Mouse (Mus musculus) embryonic fibroblast, embryonic 13.5 days (primary cell): ENCODE results near the gene Ankrd23. TPM values are rescaled to one million over a fixed set of nuclear protein-coding genes. Genes with fewer than 3 reads are reported as not detected.
"Not testable (repeated sequence)": the region's sequence is repeated elsewhere in the genome, so short reads cannot be mapped to it uniquely, and the experiment has no call there.

Source experiments
- H3K27ac ChIP-seq: 2 replicates; pipeline ENCODE4 v1.5.1; 2012; ENCODE audit warnings: low read length, control low read depth, inconsistent platforms; ENCODE audit not compliant: insufficient read depth
- H3K4me1 ChIP-seq: 2 replicates; pipeline ENCODE4 v1.6.1; 2011; ENCODE audit warnings: low read length; ENCODE audit not compliant: control insufficient read depth, insufficient read depth
- H3K4me3 ChIP-seq: 2 replicates; pipeline ENCODE4 v1.5.1; 2011; ENCODE audit warnings: mild to moderate bottlenecking, control low read depth, low read length; ENCODE audit not compliant: insufficient read depth
- CTCF ChIP-seq: IDR thresholded peaks from 2 replicates; pipeline ENCODE4 v1.5.1; 2011; ENCODE audit warnings: mild to moderate bottlenecking, control low read depth, low read length, moderate library complexity, borderline replicate concordance; ENCODE audit not compliant: insufficient read depth
- POLR2A ChIP-seq: IDR thresholded peaks from 2 replicates; pipeline ENCODE4 v1.6.1; 2011; ENCODE audit warnings: low read depth, mild to moderate bottlenecking, control low read depth, low read length, moderate library complexity
- polyA plus RNA-seq: library from polyadenylated mRNA; stranded (reverse); fragments of >200 nt; gene quantifications from 2 replicates; pipeline ENCODE4 v1.2.4, GENCODE M21; 2011; ENCODE audit warnings: low read depth; ENCODE audit not compliant: missing spikeins, insufficient read length

Ankrd23 gene
- 2.9 and 6.7 TPM in 2 replicates for polyA plus RNA-seq

GRCm38 (mm10) chr1:36536783-36537182 lies at the start of gene Ankrd23:
Gene Ankrd23 (minus strand): TSS chr1:36536883.
- not testable (repeated sequence) for H3K4me3 ChIP-seq, H3K27ac ChIP-seq, H3K4me1 ChIP-seq

DNA sequence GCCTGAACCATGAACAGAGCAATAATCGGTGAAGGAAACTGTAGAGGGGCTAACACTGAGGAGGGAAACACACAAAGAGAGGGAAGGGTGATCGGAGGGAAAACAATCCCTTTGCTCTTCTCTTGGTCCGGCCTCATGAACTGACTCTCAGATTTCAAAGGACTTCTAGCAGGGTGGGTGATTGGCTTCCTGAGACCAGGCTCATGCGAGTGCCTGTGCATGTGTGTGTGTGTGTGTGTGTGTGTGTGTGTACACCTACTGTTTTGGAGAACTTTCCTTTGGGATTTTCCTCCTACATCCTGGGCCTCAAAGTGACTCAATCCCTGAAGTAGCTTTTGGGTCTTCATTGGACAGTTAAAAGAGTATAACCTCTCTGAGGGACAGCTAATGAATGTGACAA lies 49.6 kb upstream of the Ankrd23 start:
- Histone ChIP-seq H3K4me1 (no peaks in the 10 kb centered on the region), H3K27ac (no peak overlapping the region), H3K4me3 (no peak overlapping the region)
- TF ChIP-seq POLR2A, result no peak

DNA sequence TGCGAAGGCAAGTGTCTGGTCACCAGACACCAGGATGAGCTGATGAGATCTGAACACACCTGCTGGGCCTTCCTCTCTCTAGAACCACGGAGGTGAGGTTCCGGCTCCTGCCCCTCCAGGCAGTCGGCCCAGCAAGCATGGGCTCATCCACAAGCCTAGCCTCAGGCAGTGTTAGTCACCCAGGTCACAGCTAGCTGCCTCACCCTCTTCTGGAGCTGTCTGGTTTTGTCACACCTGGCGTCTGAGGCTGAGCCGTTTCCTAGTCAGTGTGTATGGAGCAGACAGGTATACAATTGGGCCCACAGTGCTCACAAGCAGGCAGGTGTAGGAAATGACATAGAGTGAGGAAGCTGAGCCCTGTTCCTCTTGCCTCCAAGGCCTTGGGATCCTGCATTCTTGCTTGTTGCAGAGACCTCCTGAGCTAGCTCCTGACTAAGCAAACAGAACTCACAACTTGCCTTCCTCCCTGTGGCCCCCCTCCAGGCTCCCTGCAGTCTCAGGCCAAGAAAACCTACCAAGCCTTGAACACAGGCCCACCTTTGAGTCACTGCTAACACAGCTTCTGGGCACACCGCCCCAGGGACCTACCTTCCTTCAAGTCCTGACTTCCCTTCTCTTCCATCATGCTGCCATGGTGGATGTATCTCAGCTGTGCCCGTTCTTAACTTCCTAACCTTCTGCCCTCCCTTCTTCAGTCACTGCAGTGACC lies 46.9 kb upstream of the Ankrd23 start:
- H3K4me3 ChIP-seq, result no peak overlapping the region
- H3K4me1 ChIP-seq, result no peaks in the 10 kb centered on the region
- TF ChIP-seq POLR2A (no peak), CTCF (no peak)

GRCm38 (mm10) chr1:36582211-36582610 lies 45.5 kb upstream of the Ankrd23 start:
- Histone ChIP-seq H3K4me3 (no peak overlapping the region), H3K4me1 (no peaks in the 10 kb centered on the region), H3K27ac (no peak overlapping the region)
- TF ChIP-seq POLR2A (no peak), CTCF (no peak)

More for the DNA sequence above, 46.9 kb upstream of the Ankrd23 start:
- no peak overlapping the region for H3K27ac ChIP-seq

GRCm38 (mm10) chr1:36581260-36581659 lies 44.6 kb upstream of the Ankrd23 start:
- TF ChIP-seq POLR2A (no peak), CTCF (no peak)
- Histone ChIP-seq H3K27ac (no peak overlapping the region), H3K4me3 (no peak overlapping the region), H3K4me1 (no peaks in the 10 kb centered on the region)

DNA sequence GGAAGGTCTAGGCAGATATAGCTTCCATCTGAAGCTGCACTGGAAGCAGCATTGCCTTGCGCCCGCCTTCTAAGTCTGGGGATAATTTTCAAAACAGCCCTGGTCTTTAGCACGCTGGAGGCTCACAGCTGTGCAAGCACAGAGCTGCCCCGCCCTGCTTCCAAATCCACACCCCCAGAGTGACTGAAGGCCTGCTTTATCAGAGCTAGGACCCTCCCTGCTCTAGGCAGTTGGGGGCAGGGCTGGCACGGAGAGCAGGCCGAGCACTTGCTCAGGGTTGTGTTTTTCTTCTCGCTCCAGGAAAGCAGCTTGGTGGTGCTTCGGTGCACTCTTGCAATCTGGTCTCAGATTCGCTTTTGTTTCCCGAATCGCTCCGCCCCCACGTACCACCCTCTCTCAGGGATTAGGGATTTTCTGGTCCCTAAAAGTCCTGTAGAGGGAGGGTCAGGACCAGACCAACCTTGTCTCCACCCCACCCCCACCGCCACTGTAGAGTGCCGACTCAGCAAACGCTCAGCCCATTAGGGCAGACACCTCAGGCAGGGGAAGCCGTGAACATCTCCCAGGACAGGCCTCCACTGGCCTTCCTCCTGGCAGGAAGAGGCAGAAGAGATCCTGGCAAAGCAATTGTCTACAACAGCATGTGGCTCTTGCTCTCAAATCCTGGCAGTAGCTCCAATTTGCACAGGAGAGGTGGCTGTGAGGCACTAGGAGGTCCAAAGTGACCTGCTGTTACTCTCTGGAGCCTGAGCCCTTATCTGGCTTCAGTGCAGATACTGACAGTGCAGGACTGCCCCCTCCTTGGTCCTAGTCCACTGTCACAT lies 43.9 kb upstream of the Ankrd23 start:
- TF ChIP-seq CTCF (no peak), POLR2A (peak; percentile 53)
- H3K4me1 ChIP-seq, result no peaks in the 10 kb centered on the region
- no peak overlapping the region for H3K4me3 ChIP-seq
- no peak overlapping the region for H3K27ac ChIP-seq

DNA sequence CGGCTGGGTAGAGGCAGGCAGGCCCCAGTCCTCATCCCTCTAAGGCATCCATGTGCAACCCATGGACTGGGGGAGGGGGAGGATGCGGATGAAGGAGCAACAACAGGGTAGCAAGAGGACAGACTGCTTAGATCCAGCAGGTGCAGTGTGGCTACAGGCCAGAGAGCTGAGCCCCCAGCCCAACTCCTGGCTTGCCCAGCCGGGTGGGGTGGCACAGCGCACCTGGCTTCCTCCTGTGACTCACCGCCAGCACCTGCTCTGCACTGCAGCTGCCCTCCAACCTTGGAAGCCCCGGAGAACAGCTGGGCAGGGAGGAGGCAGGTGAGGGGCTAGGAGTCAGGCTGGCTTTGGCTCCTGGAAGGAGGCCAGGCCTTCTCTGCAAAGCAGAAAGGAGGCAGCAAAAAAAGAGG lies 43.3 kb upstream of the Ankrd23 start:
- Histone ChIP-seq H3K4me3 (no peak overlapping the region), H3K4me1 (no peaks in the 10 kb centered on the region), H3K27ac (no peak overlapping the region)
- TF ChIP-seq CTCF (no peak), POLR2A (no peak)

DNA sequence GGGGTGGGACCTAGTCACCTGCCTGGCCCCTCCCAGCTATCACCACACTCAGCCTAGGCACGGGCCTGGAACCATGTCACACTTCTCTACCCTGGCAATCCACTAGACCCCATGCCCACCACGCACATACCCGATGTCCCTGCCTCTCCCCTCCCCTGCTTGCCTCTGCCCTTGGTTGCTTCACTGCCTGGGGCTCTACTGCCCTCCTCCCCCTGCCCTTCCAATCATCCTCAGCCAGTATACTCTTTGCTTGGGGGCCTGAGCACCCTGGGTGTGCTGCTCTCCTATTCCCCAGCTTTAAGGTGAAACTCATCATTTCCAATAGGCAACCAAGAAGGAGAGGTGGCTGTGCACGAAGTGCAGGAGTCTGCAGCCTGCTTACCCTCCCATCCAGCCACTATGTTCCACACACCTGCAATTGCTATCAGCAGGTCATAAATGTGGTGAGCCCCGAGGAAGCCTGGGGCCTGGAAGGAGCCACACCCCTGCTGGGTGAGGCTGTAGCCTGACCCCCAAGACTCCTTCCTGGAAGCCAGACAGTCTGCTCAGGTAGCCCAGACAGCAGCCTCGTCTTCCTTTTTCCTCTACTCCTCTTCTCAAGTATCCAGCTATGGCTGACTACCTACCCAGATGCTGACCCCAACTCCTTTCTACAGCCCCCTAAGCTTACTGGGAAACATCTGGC lies 40.5 kb upstream of the Ankrd23 start:
- Histone ChIP-seq H3K27ac (no peak overlapping the region), H3K4me3 (no peak overlapping the region), H3K4me1 (no peaks in the 10 kb centered on the region)
- no peak for TF ChIP-seq CTCF
- no peak for TF ChIP-seq POLR2A

- Histone ChIP-seq H3K27ac (no peak overlapping the region), H3K4me3 (no peak overlapping the region), H3K4me1 (no peaks in the 10 kb centered on the region)
- TF ChIP-seq CTCF (no peak), POLR2A (no peak)
Observed at GRCm38 (mm10) chr1:36575347-36575746, 38.7 kb upstream of the Ankrd23 start.
